Mouse (Mus musculus) kidney, adult 9 months (tissue): Measurements from ENCODE around the gene Flvcr2.

ENCODE experiments used
- DNase-seq: peaks from one replicate; pipeline ENCODE4 v3.0.0; 2022

Gene Flvcr2

GRCm38 (mm10) chr12:85800031-85800430 lies 53.7 kb downstream of the Flvcr2 start:
- no peak for DNase-seq

GRCm38 (mm10) chr12:85809726-85810125 lies 63.4 kb downstream of the Flvcr2 start:
- no peak for DNase-seq

- DNase-seq, result no peak
Observed at GRCm38 (mm10) chr12:85810959-85811358, 64.6 kb downstream of the Flvcr2 start.

- DNase-seq, result no peak
Observed at GRCm38 (mm10) chr12:85811676-85812075, 65.3 kb downstream of the Flvcr2 start.

- DNase-seq, result peak; percentile 67
Observed at GRCm38 (mm10) chr12:85813599-85813998, 67.3 kb downstream of the Flvcr2 start.

GRCm38 (mm10) chr12:85822051-85822450 lies 75.7 kb downstream of the Flvcr2 start:
- DNase-seq, result no peak

- DNase-seq, result peak; percentile 96
Observed at GRCm38 (mm10) chr12:85824438-85825264, 78.3 kb downstream of the Flvcr2 start, which contains the start of the genes Erg28 and Ttll5. Gene Erg28 (minus strand): TSS chr12:85824550. Gene Ttll5 (plus strand): TSS chr12:85824659.

GRCm38 (mm10) chr12:85825361-85825760 lies 79.0 kb downstream of the Flvcr2 start:
- DNase-seq, result no peak

- no peak for DNase-seq
Observed at GRCm38 (mm10) chr12:85825822-85826221, 79.5 kb downstream of the Flvcr2 start.

GRCm38 (mm10) chr12:85828856-85829255 lies 82.5 kb downstream of the Flvcr2 start:
- DNase-seq, result no peak

- no peak for DNase-seq
Observed at GRCm38 (mm10) chr12:85829866-85830265, 83.5 kb downstream of the Flvcr2 start.

GRCm38 (mm10) chr12:85830691-85831090 lies 84.4 kb downstream of the Flvcr2 start:
- DNase-seq, result no peak

- DNase-seq, result no peak
Observed at GRCm38 (mm10) chr12:85834543-85834942, 88.2 kb downstream of the Flvcr2 start.

GRCm38 (mm10) chr12:85837765-85838164 lies 91.4 kb downstream of the Flvcr2 start:
- no peak for DNase-seq

- no peak for DNase-seq
Observed at GRCm38 (mm10) chr12:85839371-85840000, 93.1 kb downstream of the Flvcr2 start.

GRCm38 (mm10) chr12:85848164-85848958 lies 102.0 kb downstream of the Flvcr2 start:
- DNase-seq, result peak; percentile 44

- no peak for DNase-seq
Observed at GRCm38 (mm10) chr12:85850661-85851060, 104.3 kb downstream of the Flvcr2 start.

GRCm38 (mm10) chr12:85853836-85854235 lies 107.5 kb downstream of the Flvcr2 start:
- no peak for DNase-seq

GRCm38 (mm10) chr12:85854271-85854670 lies 107.9 kb downstream of the Flvcr2 start:
- DNase-seq, result no peak

GRCm38 (mm10) chr12:85857300-85857699 lies 111.0 kb downstream of the Flvcr2 start:
- no peak for DNase-seq

- no peak for DNase-seq
Observed at GRCm38 (mm10) chr12:85859111-85859510, 112.8 kb downstream of the Flvcr2 start.

GRCm38 (mm10) chr12:85859511-85860189 lies 113.3 kb downstream of the Flvcr2 start:
- no peak for DNase-seq

- peak; percentile 20 for DNase-seq
Observed at GRCm38 (mm10) chr12:85862514-85862913, 116.2 kb downstream of the Flvcr2 start.
